Mouse (Mus musculus): ENCODE measurements at regions not wholly inside any gene's neighbourhood (a gene's known extent, or its start where the extent isn't known, plus 50 kb on each side); places are given as distances from the start of the nearest gene placed in this dataset.
A peak's percentile ranks its signal among the peaks of the same experiment; 100 is the strongest.

- no peak for DNase-seq (ENCODE audit: low read depth, low spot score)
These were observed 338.4 kb downstream of the Btg1 start for GRCm38 (mm10) chr10:96955036-96955775.

- DNase-seq (ENCODE audit: low read depth, low spot score): no peak
These were observed 339.1 kb downstream of the Btg1 start for GRCm38 (mm10) chr10:96955776-96956448.

GRCm38 (mm10) chr10:96956449-96956834, 339.6 kb downstream of the Btg1 start:
- DNase-seq (ENCODE audit: low read depth, low spot score): no peak

- no peak for DNase-seq (ENCODE audit: low read depth, low spot score)
These were observed 340.2 kb downstream of the Btg1 start for GRCm38 (mm10) chr10:96957019-96957418.

- DNase-seq (ENCODE audit: low read depth, low spot score): no peak
These were observed 353.0 kb downstream of the Btg1 start for GRCm38 (mm10) chr10:96969825-96970224.

- no peak for DNase-seq (ENCODE audit: low read depth, low spot score)
These were observed 353.9 kb downstream of the Btg1 start for GRCm38 (mm10) chr10:96970737-96971136.

- DNase-seq (ENCODE audit: low read depth, low spot score): no peak
These were observed 355.0 kb downstream of the Btg1 start for GRCm38 (mm10) chr10:96971810-96972209.

- DNase-seq (ENCODE audit: low read depth, low spot score): peak; percentile 3
These were observed 357.6 kb downstream of the Btg1 start for GRCm38 (mm10) chr10:96974326-96974977.

GRCm38 (mm10) chr10:96976691-96977090, 359.9 kb downstream of the Btg1 start:
- DNase-seq (ENCODE audit: low read depth, low spot score): no peak

- DNase-seq (ENCODE audit: low read depth, low spot score): no peak
These were observed 363.7 kb downstream of the Btg1 start for GRCm38 (mm10) chr10:96980494-96980831.

- DNase-seq (ENCODE audit: low read depth, low spot score): no peak
These were observed 364.2 kb downstream of the Btg1 start for GRCm38 (mm10) chr10:96980832-96981515.

GRCm38 (mm10) chr10:96981516-96981869, 364.7 kb downstream of the Btg1 start:
- DNase-seq (ENCODE audit: low read depth, low spot score): no peak

GRCm38 (mm10) chr10:97000871-97001270, 384.1 kb downstream of the Btg1 start:
- DNase-seq (ENCODE audit: low read depth, low spot score): no peak

- DNase-seq (ENCODE audit: low read depth, low spot score): no peak
These were observed 392.1 kb downstream of the Btg1 start for GRCm38 (mm10) chr10:97008873-97009272.

GRCm38 (mm10) chr10:97009859-97010258, 393.1 kb downstream of the Btg1 start:
- DNase-seq (ENCODE audit: low read depth, low spot score): no peak

- DNase-seq (ENCODE audit: low read depth, low spot score): peak; percentile 64
These were observed 401.8 kb downstream of the Btg1 start for GRCm38 (mm10) chr10:97018641-97019040.

- DNase-seq (ENCODE audit: low read depth, low spot score): no peak
These were observed 412.0 kb downstream of the Btg1 start for GRCm38 (mm10) chr10:97028776-97029175.

- no peak for DNase-seq (ENCODE audit: low read depth, low spot score)
These were observed 414.2 kb downstream of the Btg1 start for GRCm38 (mm10) chr10:97030996-97031395.

GRCm38 (mm10) chr10:97035371-97035786, 418.6 kb downstream of the Btg1 start:
- no peak for DNase-seq (ENCODE audit: low read depth, low spot score)

- no peak for DNase-seq (ENCODE audit: low read depth, low spot score)
These were observed 421.2 kb downstream of the Btg1 start for GRCm38 (mm10) chr10:97038025-97038424.

- DNase-seq (ENCODE audit: low read depth, low spot score): no peak
These were observed 430.8 kb downstream of the Btg1 start for GRCm38 (mm10) chr10:97047566-97047965.

- DNase-seq (ENCODE audit: low read depth, low spot score): no peak
These were observed 431.2 kb downstream of the Btg1 start for GRCm38 (mm10) chr10:97047996-97048395.

All from 3T3-L1 (cell line).